Mouse (Mus musculus) fat pad, adult 2 months (tissue): ENCODE measurements around the gene Snx14.
"Not testable (repeated sequence)": the region's sequence is repeated elsewhere in the genome, so short reads cannot be mapped to it uniquely, and the experiment has no call there.

Experiments used
- DNase-seq: peaks from one replicate; pipeline ENCODE4 v3.0.0-alpha.2; 2011; ENCODE audit warnings: low read depth, low spot score; ENCODE audit errors: extremely low read depth

The Snx14 gene

DNA sequence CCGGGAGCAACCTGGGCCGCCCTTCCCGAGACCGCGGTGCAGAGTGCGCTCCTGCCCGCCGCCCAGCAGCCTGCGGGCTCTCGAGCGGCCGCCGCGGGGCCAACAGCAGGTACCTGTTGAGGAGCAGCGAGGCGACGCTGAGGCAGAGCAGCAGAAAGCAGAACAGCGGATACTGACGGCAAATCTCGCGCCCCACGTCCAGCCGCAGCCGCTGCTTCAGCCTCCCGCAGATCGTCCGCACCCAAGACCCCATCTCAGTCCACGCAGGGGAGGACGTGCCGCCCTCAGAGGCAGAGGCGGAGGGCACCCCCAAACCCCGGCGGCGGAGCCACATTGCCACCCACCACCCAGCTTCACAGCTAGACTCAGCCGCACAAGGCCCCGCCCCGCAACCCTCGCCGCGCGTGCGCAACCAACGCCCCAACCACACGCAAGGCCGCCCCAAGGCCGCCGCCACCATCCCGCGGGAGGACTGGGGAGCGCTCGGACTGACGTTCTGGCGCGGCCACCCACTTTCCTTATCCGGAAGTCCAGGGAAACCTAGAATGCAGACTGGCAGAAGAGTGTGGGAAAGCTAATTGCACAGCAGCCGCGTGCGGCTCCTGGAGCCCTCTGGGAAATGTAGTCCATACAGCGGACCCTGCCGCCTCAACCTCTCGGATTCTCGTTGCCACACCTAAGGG lies at the start of gene Snx14:
Gene Snx14 (minus strand): TSS at position 404 of the 683 bp plus-strand sequence.
- peak; percentile 65 for DNase-seq

GRCm38 (mm10) chr9:88484531-88484930 lies 45.8 kb upstream of the Snx14 start:
- DNase-seq: no peak

DNA sequence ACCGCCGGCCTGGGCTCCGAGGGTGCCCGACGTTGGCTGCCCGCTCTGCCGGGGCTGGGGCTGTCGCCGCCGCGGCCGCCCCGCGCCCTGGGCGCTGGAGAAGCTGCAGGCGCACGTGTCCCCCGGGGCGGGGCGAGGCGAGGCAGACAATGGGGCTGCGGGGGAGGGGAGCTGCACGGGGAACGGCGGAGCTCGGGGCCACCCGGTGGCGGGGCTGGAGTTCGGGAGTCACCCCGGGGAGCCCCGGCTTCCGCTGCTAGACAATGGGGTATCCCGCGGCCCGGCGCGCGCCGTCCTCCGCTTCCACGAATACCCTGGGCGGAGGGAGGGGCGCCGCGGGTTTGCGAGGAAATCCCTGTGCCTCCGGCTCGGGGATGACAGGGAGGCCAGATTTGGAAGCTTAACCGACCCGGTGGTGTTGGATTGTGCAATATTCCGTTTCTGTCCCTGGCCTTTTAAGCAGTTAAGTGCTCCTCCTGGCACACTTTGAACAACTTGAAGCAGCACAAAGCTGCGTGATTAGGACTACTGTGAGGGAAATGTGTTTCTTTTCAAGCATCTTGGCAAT lies 44.2 kb upstream of the Snx14 start:
- no peak for DNase-seq

- DNase-seq: not testable (repeated sequence)
Observed at GRCm38 (mm10) chr9:88482230-88482828, 43.6 kb upstream of the Snx14 start, which contains the start of gene Syncrip. TSS of gene Syncrip (minus strand) at chr9:88482574.

DNA sequence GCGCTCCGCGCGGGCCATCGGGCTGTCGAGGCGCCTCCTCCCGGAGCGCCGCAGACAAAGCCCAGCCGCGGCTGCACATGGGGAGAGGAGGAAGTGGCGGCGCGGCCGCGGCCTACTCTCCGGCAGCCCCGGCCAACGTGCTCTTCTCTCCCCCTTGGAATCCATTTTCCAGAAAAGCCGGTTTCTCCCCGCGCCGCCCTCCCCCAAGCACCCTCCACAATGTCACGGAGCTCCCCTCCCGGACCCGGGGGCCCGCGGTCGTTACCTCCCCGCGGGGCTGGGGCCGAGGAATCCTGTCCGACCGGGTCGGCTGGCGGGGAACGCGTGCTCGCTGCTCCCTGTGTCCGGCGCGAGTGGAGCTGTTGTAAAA lies 43.0 kb upstream of the Snx14 start:
- no peak for DNase-seq

GRCm38 (mm10) chr9:88481061-88481790 lies 42.5 kb upstream of the Snx14 start:
- no peak for DNase-seq

- no peak for DNase-seq
Observed at GRCm38 (mm10) chr9:88480120-88480519, 41.4 kb upstream of the Snx14 start.

GRCm38 (mm10) chr9:88476138-88476537 lies 37.4 kb upstream of the Snx14 start:
- no peak for DNase-seq

DNA sequence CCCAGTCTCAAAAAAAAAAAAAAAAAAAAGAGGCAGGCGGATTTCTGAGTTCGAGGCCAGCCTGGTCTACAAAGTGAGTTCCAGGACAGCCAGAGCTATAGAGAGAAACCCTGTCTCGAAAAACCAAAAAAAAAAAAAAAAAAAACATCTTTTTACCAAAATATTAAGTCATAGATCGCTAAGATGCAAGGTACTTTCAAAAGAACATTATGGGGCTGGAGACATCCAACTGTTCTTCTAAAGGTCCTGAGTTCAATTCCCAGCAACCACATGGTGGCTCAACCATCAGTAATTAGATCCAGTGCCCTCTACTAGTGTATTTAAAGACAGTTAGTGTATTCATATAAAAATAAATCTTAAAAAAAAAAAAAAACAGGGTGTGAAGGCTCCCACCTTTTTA lies 22.3 kb upstream of the Snx14 start:
- not testable (repeated sequence) for DNase-seq

DNA sequence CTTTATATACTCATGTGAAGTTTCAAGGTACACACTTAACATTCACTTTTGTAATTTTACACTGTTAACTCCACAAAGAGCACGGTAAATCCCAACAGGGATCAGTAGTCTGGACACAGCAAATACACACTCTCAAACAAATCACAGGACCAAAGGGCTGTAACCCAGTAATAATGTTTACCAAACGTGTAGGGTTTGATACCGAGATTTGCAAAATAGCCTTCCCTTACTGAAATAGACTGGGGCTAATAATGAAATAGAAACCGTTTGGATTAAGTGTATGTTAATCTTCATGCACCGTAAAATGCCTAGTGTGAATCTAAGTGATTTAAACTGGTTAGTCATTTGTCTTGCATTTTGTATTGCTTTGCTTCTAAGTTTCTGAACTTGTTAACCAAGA lies 1.2 kb upstream of the Snx14 start:
- DNase-seq: no peak

GRCm38 (mm10) chr9:88439238-88439600 lies 461 bp upstream of the Snx14 start:
- no peak for DNase-seq

DNA sequence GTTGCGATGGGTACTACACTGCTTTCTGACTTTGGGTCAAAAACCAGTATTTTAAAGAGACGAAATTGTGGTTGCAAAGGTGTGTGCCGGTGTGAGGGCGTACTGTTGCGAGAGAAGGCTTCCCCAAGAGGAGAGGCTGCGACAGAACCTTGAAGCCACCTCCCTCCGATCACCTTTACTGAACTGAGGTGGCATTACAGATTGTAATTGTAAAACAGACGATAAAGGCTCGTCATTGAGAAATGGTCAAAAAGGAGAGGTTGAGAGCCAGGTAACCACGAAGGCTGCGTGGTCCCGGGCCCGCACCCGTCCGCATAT lies 562 bp downstream of the Snx14 start:
- no peak for DNase-seq

GRCm38 (mm10) chr9:88437342-88438236 lies 1.2 kb downstream of the Snx14 start:
- DNase-seq: no peak

DNA sequence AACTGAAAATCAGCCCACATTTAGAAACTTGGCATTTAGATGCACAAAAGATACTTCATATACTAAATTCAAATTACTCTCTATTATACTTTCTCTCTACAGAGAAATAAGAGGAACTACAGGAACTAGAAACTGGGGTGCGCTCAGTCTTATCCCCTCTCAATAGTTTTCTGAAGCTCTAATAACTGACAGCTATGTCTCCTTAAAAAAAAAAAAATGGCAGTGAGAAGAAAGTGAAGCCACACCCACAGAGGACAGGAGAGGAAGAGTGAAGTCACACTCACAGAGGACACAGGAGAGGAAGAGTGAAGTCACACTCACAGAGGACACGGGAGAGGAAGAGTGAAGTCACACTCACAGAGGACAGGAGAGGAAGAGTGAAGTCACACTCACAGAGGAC lies 14.4 kb downstream of the Snx14 start:
- DNase-seq: no peak

DNA sequence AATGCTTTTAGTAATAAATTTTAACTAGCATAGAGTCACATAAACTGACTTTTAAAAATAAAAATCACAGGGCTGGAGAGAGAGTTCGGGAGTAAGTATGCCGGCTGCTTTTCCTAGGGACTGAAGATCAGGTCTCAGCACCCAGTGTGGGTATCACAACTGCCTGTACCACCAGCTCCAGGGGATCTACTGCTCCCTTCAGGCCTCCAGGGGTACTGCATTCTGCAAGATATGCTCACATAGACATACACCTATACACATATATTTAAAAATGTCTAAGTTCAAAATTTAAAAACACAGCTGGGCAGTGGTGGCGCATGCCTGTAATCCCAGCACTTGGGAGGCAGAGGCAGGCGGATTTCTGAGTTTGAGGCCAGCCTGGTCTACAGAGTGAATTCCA lies 16.3 kb downstream of the Snx14 start:
- no peak for DNase-seq

GRCm38 (mm10) chr9:88416752-88417151 lies 22.0 kb downstream of the Snx14 start:
- no peak for DNase-seq

DNA sequence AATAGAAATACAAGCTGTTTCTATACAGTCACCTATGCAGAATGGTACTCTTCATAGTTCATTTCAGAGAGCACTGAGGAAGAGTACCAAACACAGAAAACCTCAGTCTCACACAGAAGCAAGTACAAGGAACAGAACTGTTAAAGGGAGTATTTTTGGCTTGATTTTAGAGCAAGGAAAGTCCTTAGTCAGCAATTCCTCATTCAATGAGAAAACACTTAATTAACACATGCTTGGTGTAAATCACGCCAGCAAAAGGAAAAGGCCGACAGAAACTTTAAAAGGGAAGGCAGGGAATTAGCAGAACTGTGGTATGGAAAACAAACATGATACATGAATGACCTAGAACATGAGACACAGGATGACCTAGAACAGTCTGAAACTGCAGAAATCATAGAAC lies 28.8 kb downstream of the Snx14 start:
- no peak for DNase-seq

GRCm38 (mm10) chr9:88404515-88404914 lies 34.2 kb downstream of the Snx14 start:
- DNase-seq: no peak

- no peak for DNase-seq
Observed at GRCm38 (mm10) chr9:88404088-88404487, 34.7 kb downstream of the Snx14 start.

GRCm38 (mm10) chr9:88398461-88398860 lies 40.3 kb downstream of the Snx14 start:
- DNase-seq: no peak

DNA sequence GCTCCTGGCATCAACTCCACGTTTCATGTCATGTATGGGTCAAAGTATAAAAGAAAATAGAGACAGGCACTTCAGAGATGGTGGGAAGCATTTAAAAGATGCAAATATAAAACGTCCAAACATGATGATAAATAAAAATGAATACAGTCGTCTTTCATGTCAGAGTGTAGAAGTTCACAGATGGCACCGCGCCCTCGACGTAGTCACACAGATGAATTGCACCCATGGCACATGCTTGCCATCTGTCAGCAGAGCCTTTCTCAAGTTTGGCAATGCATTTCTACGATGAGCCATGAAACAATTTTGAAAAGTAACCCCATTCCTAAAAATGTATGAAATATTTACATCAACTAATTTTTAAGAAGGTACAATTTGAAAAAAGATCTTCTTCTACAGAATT lies 43.9 kb downstream of the Snx14 start:
- DNase-seq: no peak
